Mouse (Mus musculus) forebrain, postnatal 0 days (tissue): ENCODE results near the gene Lypd3. TPM values are rescaled to one million over a fixed set of nuclear protein-coding genes. Genes with fewer than 3 reads are reported as not detected.
A peak's percentile ranks its signal among the peaks of the same experiment; 100 is the strongest.

Experiments used
- ATAC-seq: fragments of 200-750 bp; cut with Nextera tagmentation; 2 replicates; pipeline ENCODE4 v1.8.0; 2017; ENCODE audit warnings: mild to moderate bottlenecking, moderate library complexity
- DNase-seq: peaks from one replicate; pipeline ENCODE4 v3.0.0-alpha.2; 2015
- H3K27ac ChIP-seq: fragments of 300-500 bp; sonication (generic); 2 replicates; pipeline ENCODE4 v1.5.1; 2014; ENCODE audit warnings: low read depth, mild to moderate bottlenecking, antibody characterized with exemption, low read length, moderate library complexity, mixed read lengths
- H3K27me3 ChIP-seq: fragments of 300-500 bp; sonication (generic); 2 replicates; pipeline ENCODE4 v1.6.1; 2014; ENCODE audit warnings: mild to moderate bottlenecking, low read length, mixed read lengths; ENCODE audit not compliant: insufficient read depth
- H3K36me3 ChIP-seq: fragments of 300-500 bp; sonication (generic); 2 replicates; pipeline ENCODE4 v1.6.1; 2014; ENCODE audit warnings: mild to moderate bottlenecking, moderate library complexity; ENCODE audit not compliant: insufficient read depth
- H3K4me1 ChIP-seq: fragments of 300-500 bp; sonication (generic); 2 replicates; pipeline ENCODE4 v1.6.1; 2014; ENCODE audit warnings: antibody characterized with exemption; ENCODE audit not compliant: insufficient read depth
- H3K4me2 ChIP-seq: fragments of 300-500 bp; sonication (generic); 2 replicates; pipeline ENCODE4 v1.6.1; 2014; ENCODE audit warnings: low read depth, mild to moderate bottlenecking, moderate library complexity
- H3K4me3 ChIP-seq: fragments of 300-500 bp; sonication (generic); 2 replicates; pipeline ENCODE4 v1.5.1; 2014; ENCODE audit warnings: low read depth, low read length, mixed read lengths
- H3K9ac ChIP-seq: fragments of 300-500 bp; sonication (generic); 2 replicates; pipeline ENCODE4 v1.6.1; 2014; ENCODE audit warnings: mild to moderate bottlenecking
- H3K9me3 ChIP-seq: fragments of 300-500 bp; sonication (generic); 2 replicates; pipeline ENCODE4 v1.6.1; 2016; ENCODE audit warnings: low read length
- CTCF ChIP-seq: sonication (generic); IDR thresholded peaks from 2 replicates; pipeline ENCODE4 v1.5.1; 2016; ENCODE audit warnings: antibody characterized with exemption, control low read depth, low read depth
- WGBS: fragments of 180-500 bp; shearing (Covaris S2); extraction: QIAGEN DNeasy Blood & Tissue Kit; methylation state at CpG from one replicate; pipeline ENCODE4 v1.1.7; 2014; 5-methylcytosine and 5-hydroxymethylcytosine counted together
- polyA plus RNA-seq: library from polyadenylated mRNA; unstranded; fragments of >200 nt; fragmentation: Nextera tagmentation; extraction: Ambion mirVana; gene quantifications from 2 replicates; pipeline ENCODE4 v1.2.1, GENCODE M21; 2015
- total RNA-seq: library from RNA; depleted of rRNA; stranded (reverse); fragments of >200 nt; gene quantifications from 2 replicates; pipeline ENCODE4 v1.2.3, GENCODE M21; 2014

Lypd3 gene
- total and polyA plus RNA-seq, 2 experiments from 2014 or later, result 0.33 to 1.3 TPM

GRCm38 (mm10) chr7:24628685-24629610 is 7.4 kb upstream of the Lypd3 start:
- Histone ChIP-seq H3K9me3 (no peaks in the 10 kb centered on the region), H3K4me3 (peak overlapping the region; percentile 27), H3K4me1 (no peaks in the 10 kb centered on the region), H3K36me3 (no peaks in the 10 kb centered on the region), H3K27me3 (no peaks in the 10 kb centered on the region), H3K9ac (0 out of 2 replicates have a peak overlapping the region, but pooled peaks have one; percentile 31), H3K4me2 (peak overlapping the region; percentile 50), H3K27ac (no peak overlapping the region)
- 11% methylated on average over 33 of the region's 33 CpGs for WGBS
- DNase-seq, result peak; percentile 47
- peak; percentile 63 for ATAC-seq
- no peak for TF ChIP-seq CTCF

- Histone ChIP-seq H3K9ac (no peak overlapping the region), H3K27me3 (no peaks in the 10 kb centered on the region), H3K27ac (no peak overlapping the region), H3K4me3 (no peak overlapping the region), H3K9me3 (no peaks in the 10 kb centered on the region), H3K4me1 (no peaks in the 10 kb centered on the region), H3K4me2 (no peak overlapping the region), H3K36me3 (no peaks in the 10 kb centered on the region)
- no peak for DNase-seq
- TF ChIP-seq CTCF, result no peak
- 72% methylated on average over 4 of the region's 4 CpGs for WGBS
- no peak for ATAC-seq
Observed at GRCm38 (mm10) chr7:24629672-24630071, 6.7 kb upstream of the Lypd3 start.

- no peak for TF ChIP-seq CTCF
- H3K4me1 ChIP-seq, result no peaks in the 10 kb centered on the region
- H3K9me3 ChIP-seq, result no peaks in the 10 kb centered on the region
- no peak overlapping the region for H3K4me3 ChIP-seq
- no peak overlapping the region for H3K27ac ChIP-seq
- no peak for DNase-seq
- H3K9ac ChIP-seq, result no peak overlapping the region
- no peak overlapping the region for H3K4me2 ChIP-seq
- no peaks in the 10 kb centered on the region for H3K36me3 ChIP-seq
- H3K27me3 ChIP-seq, result no peaks in the 10 kb centered on the region
- 71% methylated on average over 10 of the region's 10 CpGs for WGBS
- ATAC-seq, result no peak
Observed at GRCm38 (mm10) chr7:24630116-24630880, 6.1 kb upstream of the Lypd3 start.

- no peak for TF ChIP-seq CTCF
- H3K9me3 ChIP-seq, result no peaks in the 10 kb centered on the region
- no peaks in the 10 kb centered on the region for H3K36me3 ChIP-seq
- H3K4me1 ChIP-seq, result peaks cover 5% of the 10 kb centered on the region; the same call in 1 of the 2 replicates
- no peak overlapping the region for H3K9ac ChIP-seq
- ATAC-seq (no peak), DNase-seq (no peak)
- WGBS, result 1% methylated on average over 18 of the region's 18 CpGs
- peaks cover 41% of the 10 kb centered on the region for H3K27me3 ChIP-seq
- no peak overlapping the region for H3K4me3 ChIP-seq
- H3K27ac ChIP-seq, result no peak overlapping the region
- H3K4me2 ChIP-seq, result no peak overlapping the region; the same call in none of the 2 replicates
Observed at GRCm38 (mm10) chr7:24637046-24637445, 696 bp downstream of the Lypd3 start.

- ATAC-seq (peak; percentile 38; the same call in 1 of the 2 replicates), DNase-seq (peak; percentile 47)
- H3K9ac ChIP-seq, result peak overlapping the region; percentile 37
- H3K9me3 ChIP-seq, result no peaks in the 10 kb centered on the region
- H3K27ac ChIP-seq, result no peak overlapping the region
- H3K36me3 ChIP-seq, result no peaks in the 10 kb centered on the region
- H3K4me2 ChIP-seq, result peak overlapping the region; percentile 83
- peaks cover 5% of the 10 kb centered on the region; the same call in 1 of the 2 replicates for H3K4me1 ChIP-seq
- 3% methylated on average over 35 of the region's 35 CpGs for WGBS
- no peak for TF ChIP-seq CTCF
- H3K4me3 ChIP-seq, result peak overlapping the region; percentile 42
- peaks cover 41% of the 10 kb centered on the region for H3K27me3 ChIP-seq
Observed at GRCm38 (mm10) chr7:24638026-24638856, 1.9 kb downstream of the Lypd3 start.

- WGBS, result 60% methylated on average over 13 of the region's 13 CpGs
- Histone ChIP-seq H3K36me3 (no peaks in the 10 kb centered on the region), H3K9me3 (no peaks in the 10 kb centered on the region), H3K9ac (no peak overlapping the region), H3K4me2 (no peak overlapping the region), H3K4me3 (no peak overlapping the region), H3K27me3 (peaks cover 41% of the 10 kb centered on the region), H3K27ac (no peak overlapping the region), H3K4me1 (peaks cover 5% of the 10 kb centered on the region; the same call in 1 of the 2 replicates)
- ATAC-seq (no peak), DNase-seq (no peak)
- TF ChIP-seq CTCF, result no peak
Observed at GRCm38 (mm10) chr7:24640450-24640849, 4.1 kb downstream of the Lypd3 start.
